Mouse (Mus musculus) limb, embryonic 12.5 days (tissue): ENCODE results near the gene Nup188. TPM values are rescaled to one million over a fixed set of nuclear protein-coding genes. Genes with fewer than 3 reads are reported as not detected.

Source experiments
- ATAC-seq: fragments of 200-750 bp; cut with Nextera tagmentation; 2 replicates; pipeline ENCODE4 v1.8.0; 2017; ENCODE audit warnings: low read depth, moderate TSS enrichment; ENCODE audit not compliant: insufficient number of reproducible peaks, insufficient read depth, low FRiP score, low TSS enrichment
- H3K27ac ChIP-seq: fragments of 300-500 bp; sonication (generic); 2 replicates; pipeline ENCODE4 v1.5.1; 2016; ENCODE audit warnings: mild to moderate bottlenecking, moderate library complexity
- H3K27me3 ChIP-seq: fragments of 300-500 bp; sonication (generic); 2 replicates; pipeline ENCODE4 v1.6.1; 2016; ENCODE audit warnings: mild to moderate bottlenecking, moderate library complexity
- H3K36me3 ChIP-seq: fragments of 300-500 bp; sonication (generic); 2 replicates; pipeline ENCODE4 v1.6.1; 2016; ENCODE audit warnings: mild to moderate bottlenecking, moderate library complexity
- H3K4me1 ChIP-seq: fragments of 300-500 bp; sonication (generic); replicated peaks from 2 replicates; pipeline ENCODE4 v1.6.1; 2016
- H3K4me2 ChIP-seq: fragments of 300-500 bp; sonication (generic); 2 replicates; pipeline ENCODE4 v1.6.1; 2016; ENCODE audit warnings: mild to moderate bottlenecking, moderate library complexity
- H3K4me3 ChIP-seq: fragments of 300-500 bp; sonication (generic); replicated peaks from 2 replicates; pipeline ENCODE4 v1.5.1; 2016; ENCODE audit warnings: mild to moderate bottlenecking
- H3K9ac ChIP-seq: fragments of 300-500 bp; sonication (generic); replicated peaks from 2 replicates; pipeline ENCODE4 v1.6.1; 2016; ENCODE audit warnings: mild to moderate bottlenecking, moderate library complexity
- H3K9me3 ChIP-seq: fragments of 300-500 bp; sonication (generic); 2 replicates; pipeline ENCODE4 v1.6.1; 2016; ENCODE audit warnings: mild to moderate bottlenecking, moderate library complexity
- WGBS: fragments of 180-500 bp; shearing (Covaris S2); methylation state at CpG from one replicate; pipeline ENCODE4 v1.1.7; 2016; 5-methylcytosine and 5-hydroxymethylcytosine counted together
- polyA plus RNA-seq: library from polyadenylated mRNA; unstranded; fragments of >200 nt; fragmentation: Nextera tagmentation; extraction: Ambion mirVana; gene quantifications from 2 replicates; pipeline ENCODE4 v1.2.1, GENCODE M21; 2016

Gene Nup188
- polyA plus RNA-seq, result 32.0 and 41.4 TPM in 2 replicates

DNA sequence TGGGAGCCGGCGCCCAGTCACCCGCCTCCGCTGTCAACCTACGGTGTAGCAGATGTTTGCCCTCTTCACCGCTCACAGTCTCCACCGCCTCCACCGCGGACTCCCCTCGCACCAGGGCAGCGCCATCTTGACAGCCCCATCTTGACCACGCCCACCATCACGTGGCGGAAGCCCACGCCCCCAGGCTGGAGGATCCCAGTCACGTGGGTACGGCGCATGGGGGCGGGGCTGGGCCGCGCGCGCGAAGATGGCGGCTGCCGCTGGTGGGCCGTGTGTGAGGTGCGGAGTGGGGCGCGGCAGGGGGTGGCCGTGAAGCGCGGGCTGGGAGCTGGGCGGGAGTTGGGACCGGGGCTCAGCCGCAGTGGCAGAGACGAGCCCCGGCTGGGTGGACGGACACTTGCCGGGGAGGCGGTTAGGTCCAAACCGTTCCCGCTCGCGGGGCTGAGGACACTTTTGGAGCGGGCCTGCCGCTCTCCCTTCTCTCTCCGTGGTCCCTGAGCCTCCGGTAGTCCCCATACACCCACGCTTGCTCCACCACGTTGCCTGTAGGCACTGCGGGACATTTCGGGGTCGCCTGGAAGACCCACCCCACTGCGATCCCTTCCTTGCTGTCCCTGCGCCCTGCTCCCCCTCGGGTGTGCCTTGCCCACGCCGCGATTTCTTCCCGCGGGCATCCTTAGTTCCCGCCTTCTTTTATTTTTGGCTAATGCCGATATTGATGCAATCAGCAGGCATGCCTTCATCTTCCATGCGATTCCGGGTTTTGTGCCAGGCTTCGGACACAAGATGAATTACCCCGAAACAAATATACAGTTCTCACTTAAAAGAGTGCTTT is at the start of gene Nup188, which contains the start of gene Dolk:
Nup188 (plus strand) TSS at position 206 of the 835 bp plus-strand sequence.
Dolk (minus strand) TSS at position 143 of the 835 bp plus-strand sequence.
- H3K4me1 ChIP-seq, result peaks cover 20% of the 10 kb centered on the region
- peak within 1 kb of the TSS; percentile 91 for H3K9ac ChIP-seq
- H3K27me3 ChIP-seq, result no peaks in the 10 kb centered on the region
- peak within 1 kb of the TSS; percentile 72 for H3K27ac ChIP-seq
- H3K36me3 ChIP-seq, result peaks cover 11% of the 10 kb centered on the region; the same call in 1 of the 2 replicates
- peak; percentile 90 for ATAC-seq
- under 1% methylated on average over 67 of the region's 68 CpGs for WGBS
- H3K4me3 ChIP-seq, result peak within 1 kb of the TSS; percentile 95
- H3K4me2 ChIP-seq, result peak within 1 kb of the TSS; percentile 95
- no peaks in the 10 kb centered on the region for H3K9me3 ChIP-seq

DNA sequence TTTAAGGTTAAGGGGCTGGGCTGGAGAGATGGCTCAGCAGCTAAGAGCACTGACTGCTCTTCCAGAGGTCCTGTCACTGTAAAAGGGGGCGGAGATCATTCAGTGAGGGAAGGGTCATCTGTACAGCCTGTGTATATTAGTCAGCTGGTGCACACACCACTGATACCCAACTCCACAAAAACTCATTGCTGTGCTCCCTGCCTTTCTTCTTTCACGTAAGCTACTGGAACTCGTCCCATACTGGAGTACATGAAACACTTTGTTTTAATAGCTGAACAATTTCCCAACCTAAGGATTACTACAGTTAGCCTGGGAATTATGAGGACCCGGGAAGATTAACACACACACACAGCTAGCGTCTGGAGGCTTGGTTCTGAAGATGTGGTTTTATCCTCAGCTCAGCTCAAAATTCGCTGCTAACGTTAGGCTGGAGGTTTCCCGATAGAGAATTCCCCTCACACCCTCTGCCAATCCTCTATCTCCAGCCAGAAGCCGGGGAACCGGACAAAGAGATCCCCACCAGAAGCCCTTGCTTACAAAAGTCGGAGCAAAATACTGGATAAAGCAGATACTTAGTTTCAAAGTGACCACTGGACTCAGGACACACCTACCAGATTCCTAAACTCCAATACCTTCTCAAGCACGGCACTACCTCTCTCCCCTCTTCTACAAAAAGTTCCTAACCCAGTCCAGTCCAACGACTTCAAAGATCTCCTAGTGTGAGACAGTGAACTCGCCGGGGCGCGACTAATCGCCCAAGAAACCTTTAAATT is 49.6 kb upstream of the Nup188 start:
- no peak for ATAC-seq
- peak overlapping the region; percentile 94 for H3K27ac ChIP-seq
- WGBS, result 5% methylated on average over 18 of the region's 18 CpGs

DNA sequence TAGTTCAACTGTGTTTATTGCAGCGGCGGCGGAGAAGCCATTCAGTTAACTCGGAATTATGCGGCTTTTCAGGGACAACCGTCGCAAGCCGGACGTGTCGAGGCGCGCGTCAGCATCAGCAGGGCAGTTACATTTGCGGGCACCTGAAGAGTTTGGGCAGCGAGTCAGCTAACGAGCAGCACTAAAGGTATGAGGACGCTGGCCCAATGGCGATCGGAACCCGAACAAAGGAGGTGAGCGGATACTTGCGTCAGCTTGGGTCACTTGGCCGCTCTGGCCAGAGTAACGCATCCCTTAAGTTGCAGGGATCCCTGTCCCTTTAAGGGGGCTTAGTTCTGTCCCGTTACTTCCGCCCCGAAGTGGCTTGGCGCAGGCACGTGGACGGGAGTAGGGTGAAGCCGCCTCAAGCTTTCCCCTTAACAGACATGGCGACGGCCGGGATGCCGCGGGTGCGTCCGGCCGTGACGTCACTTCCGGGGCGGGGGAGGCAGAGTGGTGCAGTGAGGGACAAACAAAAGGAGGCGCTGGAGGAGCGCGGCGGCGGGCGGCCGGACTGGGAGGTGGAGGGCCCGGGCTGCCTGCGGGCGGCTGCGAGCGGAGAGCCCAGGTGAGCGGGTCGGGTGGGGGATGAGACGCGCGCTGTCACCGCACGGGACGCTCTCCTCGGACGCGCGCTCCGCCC is 48.9 kb upstream of the Nup188 start, which contains the start of gene Lrrc8a:
Lrrc8a (plus strand) TSS at position 517 of the 682 bp plus-strand sequence.
- H3K36me3 ChIP-seq, result peaks cover 25% of the 10 kb centered on the region
- WGBS, result under 1% methylated on average over 56 of the region's 67 CpGs
- peak; percentile 99 for ATAC-seq

More for the DNA sequence above, 49.6 kb upstream of the Nup188 start:
- peak overlapping the region; percentile 93 for H3K4me2 ChIP-seq
- peak overlapping the region; percentile 83 for H3K9ac ChIP-seq
- H3K36me3 ChIP-seq, result peaks cover 18% of the 10 kb centered on the region
- H3K4me1 ChIP-seq, result peaks cover 21% of the 10 kb centered on the region
- no peaks in the 10 kb centered on the region for H3K27me3 ChIP-seq
- no peaks in the 10 kb centered on the region for H3K9me3 ChIP-seq
- peak overlapping the region; percentile 94 for H3K4me3 ChIP-seq

DNA sequence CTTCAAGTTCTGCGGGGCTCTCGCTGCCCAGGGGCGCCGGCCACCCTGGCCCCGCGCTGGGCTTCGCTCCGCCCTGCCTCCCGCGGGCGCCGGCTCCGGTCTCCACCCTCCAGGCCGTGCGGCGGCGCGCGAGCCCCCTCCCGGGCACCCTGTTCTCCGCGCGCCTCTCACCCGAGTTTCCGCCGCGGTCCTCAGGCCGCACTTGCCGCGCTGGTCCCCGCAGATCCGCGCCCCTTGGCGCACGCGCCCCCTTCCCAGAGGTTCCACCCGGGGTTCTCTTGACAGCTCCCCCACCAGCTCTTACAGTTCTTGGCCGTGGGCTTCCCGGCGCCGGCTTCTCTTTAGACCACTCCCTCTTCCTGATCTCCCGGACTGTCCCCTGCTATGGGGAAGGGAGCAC is 48.3 kb upstream of the Nup188 start:
- H3K4me1 ChIP-seq, result peaks cover 26% of the 10 kb centered on the region
- H3K4me3 ChIP-seq, result peak overlapping the region; percentile 94
- WGBS, result 0% methylated on average over 27 of the region's 42 CpGs
- H3K4me2 ChIP-seq, result peak overlapping the region; percentile 93
- H3K36me3 ChIP-seq, result peaks cover 31% of the 10 kb centered on the region
- peak overlapping the region; percentile 94 for H3K27ac ChIP-seq
- no peaks in the 10 kb centered on the region for H3K27me3 ChIP-seq
- ATAC-seq, result peak; percentile 85
- no peaks in the 10 kb centered on the region for H3K9me3 ChIP-seq
- H3K9ac ChIP-seq, result peak overlapping the region; percentile 83

More for the DNA sequence above, 48.9 kb upstream of the Nup188 start, which contains the start of gene Lrrc8a:
- H3K9me3 ChIP-seq, result no peaks in the 10 kb centered on the region
- H3K27ac ChIP-seq, result peak within 1 kb of the TSS; percentile 94
- peak within 1 kb of the TSS; percentile 83 for H3K9ac ChIP-seq
- H3K4me2 ChIP-seq, result peak within 1 kb of the TSS; percentile 93
- H3K4me1 ChIP-seq, result peaks cover 21% of the 10 kb centered on the region
- no peaks in the 10 kb centered on the region for H3K27me3 ChIP-seq
- H3K4me3 ChIP-seq, result peak within 1 kb of the TSS; percentile 94

DNA sequence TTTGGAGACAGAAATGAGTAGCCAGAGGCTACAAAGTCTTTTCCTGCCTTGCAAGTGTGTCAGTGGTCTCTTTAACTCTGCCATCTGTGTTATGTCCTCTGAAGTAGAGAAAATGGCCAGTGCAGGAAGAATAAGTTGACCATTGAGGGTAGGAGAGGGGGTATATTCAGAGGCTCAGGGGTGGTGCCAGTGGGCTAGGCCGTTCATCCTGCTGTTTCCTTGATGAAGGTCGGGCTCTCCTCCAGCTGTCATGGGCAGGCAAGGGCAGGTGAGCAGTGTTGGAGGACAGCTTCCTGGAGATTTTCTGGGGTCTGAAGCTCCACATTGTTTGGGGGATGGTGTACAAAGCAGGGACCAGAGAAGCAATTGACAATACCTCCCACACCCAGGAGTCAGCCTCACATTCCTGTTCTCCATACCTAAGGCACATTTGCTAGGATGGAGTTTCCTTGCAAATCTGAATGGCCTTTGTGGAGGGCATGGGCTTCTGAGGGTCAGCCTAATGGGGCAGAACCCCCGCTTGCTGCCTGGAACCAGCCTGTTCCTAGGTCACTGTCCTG is 47.2 kb upstream of the Nup188 start:
- H3K9ac ChIP-seq, result peak overlapping the region; percentile 83
- peak overlapping the region; percentile 93 for H3K4me2 ChIP-seq
- peaks cover 42% of the 10 kb centered on the region for H3K36me3 ChIP-seq
- H3K27ac ChIP-seq, result peak overlapping the region; percentile 23; the same call in 1 of the 2 replicates
- no peaks in the 10 kb centered on the region for H3K27me3 ChIP-seq
- H3K4me1 ChIP-seq, result peaks cover 30% of the 10 kb centered on the region
- no peaks in the 10 kb centered on the region for H3K9me3 ChIP-seq
- no peak for ATAC-seq
- H3K4me3 ChIP-seq, result peak overlapping the region; percentile 94
- WGBS, result 78% methylated on average over 3 of the region's 3 CpGs

DNA sequence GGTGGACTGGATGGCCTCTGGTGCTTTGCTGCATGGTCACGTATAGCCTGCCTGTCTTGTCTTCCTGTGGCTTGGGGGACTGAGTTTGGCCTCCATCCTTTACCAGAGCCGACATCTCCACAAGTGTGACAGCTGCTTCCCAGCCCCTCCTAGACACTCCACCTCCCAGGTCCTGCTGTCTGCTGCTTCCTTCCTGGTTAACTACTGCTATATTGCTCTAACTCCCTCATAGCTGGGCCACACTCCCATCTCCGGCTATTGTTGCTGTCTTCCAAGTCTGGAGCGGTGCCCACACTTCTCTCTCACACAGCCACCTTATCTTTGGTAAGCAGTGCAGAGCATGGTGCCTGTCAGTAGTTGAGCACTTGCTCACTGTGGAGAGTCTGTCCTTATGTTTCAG is 46.4 kb upstream of the Nup188 start:
- 88% methylated on average over 4 of the region's 4 CpGs for WGBS
- Histone ChIP-seq H3K9me3 (no peaks in the 10 kb centered on the region), H3K36me3 (peaks cover 49% of the 10 kb centered on the region), H3K9ac (peak overlapping the region; percentile 83; the same call in 1 of the 2 replicates), H3K27me3 (no peaks in the 10 kb centered on the region), H3K4me2 (no peak overlapping the region), H3K27ac (0 out of 2 replicates have a peak overlapping the region, but pooled peaks have one; percentile 23), H3K4me1 (peaks cover 34% of the 10 kb centered on the region), H3K4me3 (peak overlapping the region; percentile 94; the same call in 1 of the 2 replicates)
- no peak for ATAC-seq

DNA sequence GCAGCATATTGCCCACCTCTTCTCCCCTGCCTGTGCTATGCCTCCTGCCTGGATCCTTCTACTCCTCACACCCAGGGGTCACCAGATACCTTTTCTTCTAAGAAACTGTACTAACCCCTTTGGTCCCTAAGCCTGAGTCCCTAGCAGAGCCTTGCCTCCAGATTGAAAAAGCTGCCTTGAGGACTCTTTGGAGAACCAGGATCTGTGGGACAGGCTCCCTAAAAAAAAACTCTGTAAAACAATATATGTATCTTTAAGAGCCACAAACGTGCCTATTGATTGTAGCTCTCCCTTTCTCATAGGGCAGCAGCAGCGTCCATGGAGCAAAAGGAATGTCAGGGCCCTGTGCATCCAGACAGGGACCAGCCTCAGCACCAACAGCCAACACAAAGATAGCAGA is 45.9 kb upstream of the Nup188 start, which contains the start of gene Gm28035:
Gm28035 (plus strand) TSS at position 301 of the 400 bp plus-strand sequence.
- peak within 1 kb of the TSS; percentile 93; the same call in 1 of the 2 replicates for H3K4me2 ChIP-seq
- peak within 1 kb of the TSS; percentile 83; the same call in 1 of the 2 replicates for H3K9ac ChIP-seq
- no peaks in the 10 kb centered on the region for H3K9me3 ChIP-seq
- ATAC-seq, result no peak
- peaks cover 38% of the 10 kb centered on the region for H3K4me1 ChIP-seq
- peak within 1 kb of the TSS; percentile 94; the same call in 1 of the 2 replicates for H3K4me3 ChIP-seq
- H3K27me3 ChIP-seq, result no peaks in the 10 kb centered on the region
- 0 out of 2 replicates have a peak within 1 kb of the TSS, but pooled peaks have one; percentile 23 for H3K27ac ChIP-seq
- 86% methylated on average over 2 of the region's 2 CpGs for WGBS
- H3K36me3 ChIP-seq, result peaks cover 54% of the 10 kb centered on the region

DNA sequence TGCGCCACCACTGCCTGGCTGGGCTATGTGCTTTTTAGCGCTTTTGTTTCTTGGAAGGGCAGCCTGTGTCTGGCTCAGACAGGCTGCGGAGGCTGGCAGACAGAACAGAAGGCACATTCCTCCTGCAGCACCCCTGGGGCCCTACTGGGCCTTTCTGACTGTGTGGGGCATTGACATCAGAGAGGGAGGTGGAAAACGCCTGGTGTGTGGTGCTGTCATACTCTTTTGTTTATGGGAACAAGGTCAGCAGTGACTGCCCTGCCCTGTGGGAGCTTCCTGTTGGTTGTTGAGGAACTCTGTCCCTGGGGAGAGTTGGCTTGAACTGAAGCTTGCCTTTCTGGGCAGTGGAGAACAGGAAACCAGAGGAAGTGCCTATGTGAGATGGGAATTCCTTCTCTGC is 43.7 kb upstream of the Nup188 start:
- Histone ChIP-seq H3K4me3 (no peak overlapping the region), H3K27me3 (no peaks in the 10 kb centered on the region), H3K4me2 (no peak overlapping the region), H3K4me1 (peaks cover 39% of the 10 kb centered on the region), H3K9ac (no peak overlapping the region), H3K27ac (peak overlapping the region; percentile 66; the same call in 1 of the 2 replicates), H3K36me3 (peaks cover 69% of the 10 kb centered on the region), H3K9me3 (no peaks in the 10 kb centered on the region)
- WGBS, result 43% methylated on average over 4 of the region's 4 CpGs
- no peak for ATAC-seq

DNA sequence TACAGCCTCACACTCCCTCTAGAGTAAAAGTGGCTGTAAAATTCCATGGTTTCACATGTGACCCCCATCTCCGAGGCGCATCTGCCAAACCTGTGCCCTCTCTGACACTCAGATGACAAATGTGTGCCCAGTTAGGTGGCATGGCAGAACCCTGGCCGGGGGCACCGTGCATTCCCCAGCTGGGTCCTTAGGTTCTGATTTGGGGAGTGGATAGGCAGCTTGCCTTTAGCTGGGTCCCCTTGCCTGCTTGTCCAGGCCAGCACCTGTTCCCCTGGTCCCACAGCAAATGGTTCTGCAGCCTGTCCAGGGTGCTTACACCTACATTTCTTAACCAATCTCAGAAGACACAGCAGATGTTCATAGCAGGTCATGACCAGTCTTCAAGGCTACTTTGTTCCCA is 42.8 kb upstream of the Nup188 start:
- H3K4me1 ChIP-seq, result peaks cover 37% of the 10 kb centered on the region
- H3K36me3 ChIP-seq, result peaks cover 77% of the 10 kb centered on the region
- no peaks in the 10 kb centered on the region for H3K27me3 ChIP-seq

DNA sequence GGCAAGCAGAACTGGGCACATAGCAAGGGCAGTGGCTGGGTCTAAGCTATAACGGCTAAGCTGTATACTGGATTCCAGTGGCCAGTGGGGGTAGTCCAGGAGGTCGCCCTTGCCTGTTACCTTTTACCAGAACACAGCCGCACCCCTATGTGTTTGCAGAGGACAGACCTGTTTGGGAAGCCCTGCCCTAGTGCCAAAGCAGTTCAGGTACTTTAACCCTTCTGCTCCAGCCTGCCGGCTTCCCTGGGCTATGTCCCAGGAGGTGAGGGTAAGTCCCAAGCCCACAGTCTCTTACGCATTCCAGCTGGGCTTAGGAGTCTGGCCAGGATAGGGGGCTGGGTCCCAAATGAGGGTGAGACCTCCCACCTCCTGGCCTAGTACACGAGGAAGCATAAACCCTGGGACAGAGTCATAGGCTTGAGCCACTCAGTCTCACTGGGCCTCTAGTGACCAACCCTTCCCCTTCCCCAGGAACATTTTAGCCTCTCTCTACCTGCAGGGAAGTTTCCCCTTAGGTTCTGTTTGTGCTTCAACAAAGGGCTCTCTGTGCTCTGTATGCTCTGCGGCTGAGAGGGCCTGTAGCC is 41.5 kb upstream of the Nup188 start:
- no peak for ATAC-seq
- peaks cover 90% of the 10 kb centered on the region for H3K36me3 ChIP-seq
- H3K4me2 ChIP-seq, result no peak overlapping the region

More for the DNA sequence above, 42.8 kb upstream of the Nup188 start:
- Histone ChIP-seq H3K9ac (no peak overlapping the region), H3K9me3 (no peaks in the 10 kb centered on the region), H3K4me3 (no peak overlapping the region), H3K27ac (peak overlapping the region; percentile 62; the same call in 1 of the 2 replicates), H3K4me2 (no peak overlapping the region)
- no peak for ATAC-seq
- WGBS, result 89% methylated on average over 4 of the region's 4 CpGs

More for the DNA sequence above, 41.5 kb upstream of the Nup188 start:
- Histone ChIP-seq H3K27me3 (no peaks in the 10 kb centered on the region), H3K9me3 (no peaks in the 10 kb centered on the region), H3K4me1 (peaks cover 24% of the 10 kb centered on the region), H3K4me3 (no peak overlapping the region), H3K9ac (no peak overlapping the region), H3K27ac (peak overlapping the region; percentile 84)
- WGBS, result 67% methylated on average over 7 of the region's 7 CpGs
